Mouse (Mus musculus) ES-Bruce4 (cell line): ENCODE measurements around the gene Actr8. TPM values are rescaled to one million over a fixed set of nuclear protein-coding genes. Genes with fewer than 3 reads are reported as not detected.

Source experiments
- H3K27ac ChIP-seq: 2 replicates; pipeline ENCODE4 v1.5.1; 2012; ENCODE audit warnings: low read length, inconsistent platforms; ENCODE audit not compliant: insufficient read depth
- H3K27me3 ChIP-seq: 2 replicates; pipeline ENCODE4 v1.6.1; 2012; ENCODE audit warnings: mild to moderate bottlenecking, low read length, inconsistent platforms; ENCODE audit not compliant: control insufficient read depth, poor library complexity, insufficient read depth, severe bottlenecking
- H3K36me3 ChIP-seq: 2 replicates; pipeline ENCODE4 v1.6.1; 2012; ENCODE audit warnings: inconsistent platforms, mild to moderate bottlenecking, low read length, moderate library complexity; ENCODE audit not compliant: control insufficient read depth, poor library complexity, insufficient read depth, severe bottlenecking
- H3K4me1 ChIP-seq: one replicate; pipeline ENCODE4 v1.8.1; 2011; ENCODE audit warnings: low read length; ENCODE audit not compliant: control insufficient read depth, insufficient read depth
- H3K4me3 ChIP-seq: 2 replicates; pipeline ENCODE4 v1.5.1; 2011; ENCODE audit warnings: low read depth, mild to moderate bottlenecking, low read length
- H3K9ac ChIP-seq: 2 replicates; pipeline ENCODE4 v1.6.1; 2012; ENCODE audit warnings: low read depth, mild to moderate bottlenecking, inconsistent platforms; ENCODE audit not compliant: poor library complexity, severe bottlenecking
- H3K9me3 ChIP-seq: replicated peaks from 2 replicates; pipeline ENCODE4 v1.6.1; 2012; ENCODE audit warnings: mild to moderate bottlenecking, low read length, inconsistent platforms; ENCODE audit not compliant: control insufficient read depth, poor library complexity, insufficient read depth, severe bottlenecking
- CTCF ChIP-seq: IDR thresholded peaks from one replicate; pipeline ENCODE4 v1.8.1; 2011; ENCODE audit warnings: low read depth, low read length
- EP300 ChIP-seq: IDR thresholded peaks from 2 replicates; pipeline ENCODE4 v1.6.1; 2011; ENCODE audit warnings: low read depth, low read length; ENCODE audit not compliant: insufficient read depth
- POLR2A ChIP-seq: IDR thresholded peaks from one replicate; pipeline ENCODE4 v1.8.1; 2011; ENCODE audit warnings: low read length; ENCODE audit not compliant: insufficient read depth
- polyA plus RNA-seq: library from polyadenylated mRNA; stranded (reverse); fragments of >200 nt; gene quantifications from 2 replicates; pipeline ENCODE4 v1.2.4, GENCODE M21; 2011; ENCODE audit warnings: low read depth; ENCODE audit not compliant: missing spikeins, insufficient read depth, insufficient read length

Actr8 gene
- polyA plus RNA-seq, 1 experiment, result 54.7 TPM

- peaks cover 3% of the 10 kb centered on the region for H3K4me1 ChIP-seq
- H3K9ac ChIP-seq, result no peak overlapping the region
- H3K4me3 ChIP-seq, result no peak overlapping the region
- TF ChIP-seq POLR2A, result no peak
- H3K36me3 ChIP-seq, result no peaks in the 10 kb centered on the region; the same call in 1 of the 2 replicates
- no peaks in the 10 kb centered on the region for H3K27me3 ChIP-seq
- no peak overlapping the region for H3K27ac ChIP-seq
- H3K9me3 ChIP-seq, result no peaks in the 10 kb centered on the region
These were observed 21.3 kb downstream of the Actr8 start for GRCm38 (mm10) chr14:29999475-29999811.

DNA sequence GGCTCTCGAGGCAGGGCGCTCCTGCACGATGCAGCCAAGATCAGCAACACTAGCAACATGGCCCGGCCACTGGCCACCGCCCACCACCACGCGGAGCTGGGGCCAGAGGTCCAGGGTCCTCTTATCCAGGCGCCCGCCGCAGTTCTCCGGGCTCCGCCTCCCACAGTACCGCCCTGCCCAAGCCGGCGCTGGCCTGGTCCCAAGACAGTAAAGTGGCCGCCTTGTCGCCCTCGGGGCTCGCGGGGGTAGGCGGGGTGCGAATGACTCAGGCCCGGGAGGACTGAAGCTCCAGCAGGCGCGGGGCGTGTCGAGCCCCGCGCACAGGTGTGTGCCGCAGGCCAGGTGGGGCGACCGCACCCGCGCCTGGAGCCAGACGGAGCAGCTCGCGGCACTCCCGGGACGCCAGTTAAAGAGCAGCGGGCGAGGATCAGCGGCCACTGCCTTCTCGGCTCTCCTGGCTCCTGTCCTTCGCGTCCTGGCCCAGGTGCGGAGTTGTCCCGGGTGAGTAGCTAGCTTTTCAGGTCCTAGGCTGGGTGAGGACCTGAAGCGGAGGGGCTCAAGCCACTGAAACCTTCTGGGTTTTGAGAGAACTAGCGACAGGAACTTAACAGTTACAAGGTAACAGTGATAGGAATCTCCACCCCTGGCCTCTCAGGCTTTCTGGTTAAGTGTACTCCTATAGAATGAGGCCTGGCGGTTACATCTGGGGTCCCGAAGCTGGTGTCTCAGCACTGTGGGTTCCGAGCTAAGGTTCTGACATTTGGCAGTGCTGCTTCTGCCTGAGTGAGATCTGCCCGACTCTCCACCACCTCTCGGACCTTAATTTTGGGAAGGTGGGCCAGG, 30.8 kb downstream of the Actr8 start, which contains the start of the genes Il17rb and Chdh:
TSS of gene Il17rb (minus strand) at position 164 of the 843 bp plus-strand sequence.
TSS of gene Chdh (plus strand) at position 291 of the 843 bp plus-strand sequence.
- no peak for TF ChIP-seq CTCF
- TF ChIP-seq POLR2A, result no peak
- no peak for TF ChIP-seq EP300
- Histone ChIP-seq H3K4me3 (peak within 1 kb of the TSS; percentile 21), H3K36me3 (no peaks in the 10 kb centered on the region), H3K9me3 (no peaks in the 10 kb centered on the region), H3K27ac (no peak within 1 kb of the TSS), H3K4me1 (no peaks in the 10 kb centered on the region), H3K27me3 (no peaks in the 10 kb centered on the region), H3K9ac (0 out of 2 replicates have a peak within 1 kb of the TSS, but pooled peaks have one; percentile 6)

DNA sequence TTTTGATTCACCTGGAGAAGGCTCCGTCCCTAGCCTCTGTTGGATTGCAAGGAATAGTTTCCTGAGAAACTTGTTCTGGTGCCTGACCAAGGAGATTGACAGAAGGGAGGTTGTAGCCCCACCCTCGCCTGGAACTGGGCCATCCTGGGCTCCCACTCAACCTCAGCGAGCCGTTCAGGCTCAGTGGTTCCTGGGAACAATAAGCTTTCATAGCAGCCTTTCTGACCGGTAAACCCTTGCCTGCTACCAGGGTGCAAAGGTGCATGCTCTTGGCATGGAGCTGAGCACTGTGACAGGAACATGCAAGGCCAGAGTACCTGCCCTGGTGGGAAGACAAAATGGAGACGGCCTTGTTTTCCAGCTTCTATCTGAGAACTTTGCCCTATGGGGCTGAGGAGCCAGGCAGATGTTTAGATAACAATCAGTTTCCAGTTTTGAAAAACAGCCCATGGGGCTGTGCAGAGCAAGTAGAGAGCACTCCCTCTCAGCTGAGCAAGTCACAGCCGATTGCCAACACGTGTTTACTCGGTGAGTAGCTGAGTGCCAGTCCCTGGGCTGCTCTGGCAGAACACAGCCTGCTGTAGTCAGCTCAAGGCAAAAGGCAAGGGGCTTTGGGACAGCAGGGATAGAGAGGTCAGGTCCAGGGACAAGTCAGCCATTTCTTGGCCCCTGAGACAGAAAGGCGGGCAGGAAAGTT, 31.9 kb downstream of the Actr8 start:
- Histone ChIP-seq H3K4me1 (no peaks in the 10 kb centered on the region), H3K9me3 (no peaks in the 10 kb centered on the region), H3K9ac (no peak overlapping the region), H3K27me3 (no peaks in the 10 kb centered on the region), H3K27ac (no peak overlapping the region), H3K4me3 (no peak overlapping the region), H3K36me3 (no peaks in the 10 kb centered on the region)
- no peak for TF ChIP-seq EP300
- TF ChIP-seq POLR2A, result no peak
- TF ChIP-seq CTCF, result no peak

DNA sequence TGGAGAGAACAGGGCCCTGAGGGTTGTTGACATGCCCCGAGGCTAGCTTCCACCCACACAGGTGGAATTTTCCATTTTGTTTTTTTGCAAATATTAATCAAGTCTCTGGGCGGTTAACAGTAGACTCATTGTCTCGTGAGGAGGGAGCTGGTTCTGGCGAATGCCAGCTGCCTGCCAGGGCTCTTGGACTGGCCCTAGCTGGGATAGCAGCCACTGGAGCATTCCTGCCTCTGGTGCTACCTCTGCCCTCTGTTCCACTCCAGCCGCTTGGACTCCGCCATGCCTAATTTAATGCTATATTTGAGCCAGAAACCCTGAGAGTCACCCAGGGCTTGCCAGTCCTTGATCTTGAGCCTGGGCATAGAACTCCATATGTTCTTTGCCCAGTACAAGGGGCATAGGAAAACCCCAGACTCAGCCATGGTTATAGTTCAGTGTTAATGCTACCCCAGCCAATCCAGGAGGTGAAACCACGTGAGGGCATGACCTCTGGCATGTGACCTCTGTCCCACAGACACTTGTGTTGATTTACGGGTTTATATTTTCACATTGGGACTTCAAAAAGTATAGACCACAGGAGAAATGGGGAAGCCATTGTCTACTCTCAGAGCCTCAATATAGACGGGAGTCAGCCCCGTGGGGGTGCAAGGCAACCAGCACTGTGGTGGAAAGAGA, 33.9 kb downstream of the Actr8 start:
- Histone ChIP-seq H3K4me3 (no peak overlapping the region), H3K9me3 (no peaks in the 10 kb centered on the region), H3K9ac (no peak overlapping the region), H3K4me1 (no peaks in the 10 kb centered on the region), H3K36me3 (no peaks in the 10 kb centered on the region), H3K27me3 (no peaks in the 10 kb centered on the region), H3K27ac (no peak overlapping the region)
- no peak for TF ChIP-seq CTCF
- no peak for TF ChIP-seq POLR2A
- TF ChIP-seq EP300, result no peak

GRCm38 (mm10) chr14:30014487-30014886, 36.4 kb downstream of the Actr8 start:
- Histone ChIP-seq H3K36me3 (no peaks in the 10 kb centered on the region), H3K4me1 (no peaks in the 10 kb centered on the region), H3K9ac (no peak overlapping the region), H3K9me3 (no peaks in the 10 kb centered on the region), H3K27ac (no peak overlapping the region), H3K27me3 (no peaks in the 10 kb centered on the region), H3K4me3 (no peak overlapping the region)
- no peak for TF ChIP-seq EP300
- TF ChIP-seq CTCF, result no peak
- TF ChIP-seq POLR2A, result no peak

DNA sequence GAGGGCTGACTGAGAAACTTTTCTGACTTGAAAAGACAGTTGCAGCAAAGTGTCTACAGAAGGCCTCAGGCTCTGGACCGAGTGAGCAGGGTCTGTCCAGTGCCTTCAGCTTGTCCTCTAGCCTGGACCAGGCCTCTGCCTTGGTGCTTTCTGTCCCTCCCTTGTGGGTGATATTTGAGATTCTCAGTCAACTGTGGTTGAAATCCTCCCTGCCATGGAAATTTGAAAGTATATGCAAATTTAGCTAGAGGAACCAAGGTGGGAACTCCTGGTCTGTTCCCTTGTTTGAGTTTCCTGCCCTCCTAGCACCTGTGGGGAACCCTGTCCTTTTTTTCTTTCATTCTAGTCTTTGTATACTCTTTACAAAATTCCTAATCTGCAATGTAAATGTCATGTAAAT, 36.9 kb downstream of the Actr8 start:
- no peaks in the 10 kb centered on the region for H3K27me3 ChIP-seq

More for the DNA sequence above, 36.9 kb downstream of the Actr8 start:
- TF ChIP-seq POLR2A (no peak), CTCF (no peak), EP300 (no peak)
- Histone ChIP-seq H3K4me1 (no peaks in the 10 kb centered on the region), H3K9ac (no peak overlapping the region), H3K9me3 (no peaks in the 10 kb centered on the region), H3K36me3 (no peaks in the 10 kb centered on the region), H3K27ac (no peak overlapping the region), H3K4me3 (no peak overlapping the region)
